Mouse (Mus musculus): Measurements from ENCODE around the gene Brpf1. TPM values are rescaled to one million over a fixed set of nuclear protein-coding genes. Genes with fewer than 3 reads are reported as not detected.

Brpf1 gene
- polyA plus RNA-seq, 1 experiment from 2014 or later: 14.3 TPM

DNA sequence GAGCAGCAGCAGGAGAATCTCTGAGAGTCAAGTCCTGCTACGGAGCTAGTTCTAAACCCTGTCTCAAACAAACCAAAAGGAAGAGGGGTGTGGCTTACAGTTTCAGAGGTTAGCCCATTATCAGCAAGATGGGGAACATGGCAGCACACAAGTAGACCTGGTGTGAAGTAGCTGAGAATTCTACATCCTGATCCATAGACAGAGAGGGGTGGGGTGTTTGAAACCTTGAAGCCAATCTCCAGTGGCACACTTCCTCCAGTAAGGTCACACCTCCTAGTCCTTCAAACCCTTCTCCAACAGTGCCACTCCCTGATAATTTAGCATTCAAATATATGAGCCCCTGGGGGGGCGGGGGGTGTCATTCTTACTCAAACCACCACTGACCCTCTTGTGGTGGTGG, 10.9 kb upstream of the Brpf1 start:
- no peak for ATAC-seq (ENCODE audit: low read depth)
- 84% methylated on average over 2 of the region's 2 CpGs for WGBS

DNA sequence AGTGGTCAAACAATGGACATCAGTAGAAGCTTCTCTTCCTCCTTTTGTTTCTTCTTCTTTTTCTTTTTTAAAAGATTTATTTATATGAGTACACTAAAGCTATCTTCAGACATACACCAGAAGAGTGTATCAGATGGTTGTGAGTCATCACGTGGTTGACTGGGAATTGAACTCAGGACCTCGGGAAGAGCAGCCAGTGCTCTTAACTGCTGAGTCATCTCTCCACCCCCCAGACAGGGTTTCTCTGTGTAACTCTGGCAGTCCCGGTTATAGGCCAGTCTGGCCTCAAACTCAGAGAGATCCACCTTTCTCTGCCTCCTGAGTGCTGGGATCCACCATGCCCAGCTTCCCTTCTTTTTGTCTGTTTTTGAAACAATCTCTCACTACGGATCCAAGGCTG, 10.3 kb upstream of the Brpf1 start:
- Histone ChIP-seq H3K4me2 (ENCODE audit: low read depth, low read length) (no peak overlapping the region), H3K27me3 (ENCODE audit: control insufficient read depth, insufficient read depth, low read length) (no peaks in the 10 kb centered on the region), H3K4me3 (ENCODE audit: low read depth, low read length) (no peak overlapping the region), H3K36me3 (ENCODE audit: control insufficient read depth, insufficient read depth, low read length) (no peaks in the 10 kb centered on the region), H3K9me3 (ENCODE audit: control insufficient read depth, low read length) (no peaks in the 10 kb centered on the region), H3K27ac (ENCODE audit: low read depth, low read length) (no peak overlapping the region), H3K4me1 (ENCODE audit: control insufficient read depth, insufficient read depth, low read length) (no peaks in the 10 kb centered on the region), H3K9ac (replicated peaks; ENCODE audit: low read depth, low read length) (no peak overlapping the region)
- no peak for ATAC-seq (ENCODE audit: low read depth)
- 70% methylated on average over 4 of the region's 4 CpGs for WGBS

More for the DNA sequence above, 10.9 kb upstream of the Brpf1 start:
- no peak overlapping the region for H3K4me3 ChIP-seq (ENCODE audit: low read depth, low read length)
- H3K9ac ChIP-seq (replicated peaks; ENCODE audit: low read depth, low read length): no peak overlapping the region
- H3K9me3 ChIP-seq (ENCODE audit: control insufficient read depth, low read length): no peaks in the 10 kb centered on the region
- H3K4me2 ChIP-seq (ENCODE audit: low read depth, low read length): no peak overlapping the region
- no peaks in the 10 kb centered on the region for H3K36me3 ChIP-seq (ENCODE audit: control insufficient read depth, insufficient read depth, low read length)
- H3K4me1 ChIP-seq (ENCODE audit: control insufficient read depth, insufficient read depth, low read length): no peaks in the 10 kb centered on the region
- H3K27me3 ChIP-seq (ENCODE audit: control insufficient read depth, insufficient read depth, low read length): no peaks in the 10 kb centered on the region
- H3K27ac ChIP-seq (ENCODE audit: low read depth, low read length): no peak overlapping the region

GRCm38 (mm10) chr6:113301350-113301749, 5.6 kb upstream of the Brpf1 start:
- WGBS: 84% methylated on average over 5 of the region's 5 CpGs
- H3K9ac ChIP-seq (replicated peaks; ENCODE audit: low read depth, low read length): no peak overlapping the region
- no peak overlapping the region for H3K4me3 ChIP-seq (ENCODE audit: low read depth, low read length)
- H3K36me3 ChIP-seq (ENCODE audit: control insufficient read depth, insufficient read depth, low read length): no peaks in the 10 kb centered on the region
- no peak overlapping the region for H3K27ac ChIP-seq (ENCODE audit: low read depth, low read length)
- no peaks in the 10 kb centered on the region for H3K4me1 ChIP-seq (ENCODE audit: control insufficient read depth, insufficient read depth, low read length)
- H3K27me3 ChIP-seq (ENCODE audit: control insufficient read depth, insufficient read depth, low read length): no peaks in the 10 kb centered on the region
- no peak for ATAC-seq (ENCODE audit: low read depth)
- no peak overlapping the region for H3K4me2 ChIP-seq (ENCODE audit: low read depth, low read length)
- no peaks in the 10 kb centered on the region for H3K9me3 ChIP-seq (ENCODE audit: control insufficient read depth, low read length)

DNA sequence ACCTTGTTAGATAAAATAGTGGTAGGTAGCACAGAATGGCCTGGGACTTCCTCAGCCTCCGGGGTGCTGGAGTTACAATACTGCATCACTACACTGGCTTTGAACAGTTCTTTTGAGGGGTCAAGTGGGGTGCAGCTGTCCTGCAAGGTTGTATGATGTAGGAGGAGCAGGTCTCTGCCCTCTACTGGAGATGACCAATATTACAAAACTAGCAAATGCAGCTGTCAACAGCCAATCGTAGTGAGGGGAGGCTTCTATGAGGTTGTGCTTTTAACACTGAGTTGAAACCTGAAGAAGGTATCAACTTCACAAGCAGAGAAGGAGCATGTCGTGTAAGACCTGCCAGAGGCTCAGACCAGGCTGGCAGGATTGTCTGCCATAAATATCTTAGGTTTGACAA, 4.7 kb upstream of the Brpf1 start:
- H3K36me3 ChIP-seq (ENCODE audit: control insufficient read depth, insufficient read depth, low read length): no peaks in the 10 kb centered on the region
- H3K4me3 ChIP-seq (ENCODE audit: low read depth, low read length): no peak overlapping the region
- 0 out of 2 replicates have a peak, but pooled peaks cover 2% of the 10 kb centered on the region for H3K27me3 ChIP-seq (ENCODE audit: control insufficient read depth, insufficient read depth, low read length)
- 28% methylated on average over 3 of the region's 3 CpGs for WGBS
- no peaks in the 10 kb centered on the region for H3K9me3 ChIP-seq (ENCODE audit: control insufficient read depth, low read length)
- no peak for ATAC-seq (ENCODE audit: low read depth)
- no peak overlapping the region for H3K27ac ChIP-seq (ENCODE audit: low read depth, low read length)
- H3K4me1 ChIP-seq (ENCODE audit: control insufficient read depth, insufficient read depth, low read length): no peaks in the 10 kb centered on the region
- no peak overlapping the region for H3K9ac ChIP-seq (replicated peaks; ENCODE audit: low read depth, low read length)
- H3K4me2 ChIP-seq (ENCODE audit: low read depth, low read length): no peak overlapping the region

DNA sequence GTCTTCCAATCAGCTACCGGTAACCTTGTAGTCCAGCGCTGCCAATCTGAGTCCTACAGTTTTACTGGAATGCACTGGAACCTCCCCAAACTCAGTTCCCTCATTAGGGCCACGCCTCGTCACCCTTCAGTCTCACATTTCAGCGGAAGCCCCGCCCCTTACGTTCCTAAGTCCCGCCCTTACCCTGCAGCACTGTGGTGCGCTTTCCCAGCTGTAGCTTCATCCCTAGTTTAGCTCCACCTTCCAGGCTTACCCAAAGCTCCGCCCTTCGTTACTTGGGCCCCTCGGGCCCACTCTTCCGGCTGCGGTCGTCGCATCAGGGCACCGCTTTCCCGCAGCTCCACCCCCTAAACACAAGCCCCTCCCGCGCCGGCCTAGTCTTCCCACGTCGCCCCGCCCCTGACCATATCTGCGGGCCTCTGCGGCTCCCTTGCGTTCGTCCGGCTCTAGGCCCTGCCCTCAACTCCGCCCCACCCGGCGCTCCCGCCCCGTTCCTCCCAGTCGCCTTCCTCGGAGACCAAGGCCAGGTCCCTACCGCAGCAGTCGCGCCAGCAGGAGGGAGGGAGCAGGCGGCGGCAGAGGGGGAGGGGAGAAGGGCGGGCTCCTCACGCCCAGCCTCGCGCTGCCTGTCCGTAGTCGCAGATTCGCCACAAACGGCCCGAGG, 483 bp upstream of the Brpf1 start:
- peaks cover 11% of the 10 kb centered on the region for H3K4me1 ChIP-seq (ENCODE audit: control insufficient read depth, insufficient read depth, low read length)
- no peaks in the 10 kb centered on the region for H3K9me3 ChIP-seq (ENCODE audit: control insufficient read depth, low read length)
- ATAC-seq (ENCODE audit: low read depth): peak; percentile 98
- H3K4me2 ChIP-seq (ENCODE audit: low read depth, low read length): peak overlapping the region; percentile 99
- under 1% methylated on average over 46 of the region's 50 CpGs for WGBS
- peak overlapping the region; percentile 92 for H3K4me3 ChIP-seq (ENCODE audit: low read depth, low read length)
- H3K27ac ChIP-seq (ENCODE audit: low read depth, low read length): peak overlapping the region; percentile 97
- no peaks in the 10 kb centered on the region for H3K36me3 ChIP-seq (ENCODE audit: control insufficient read depth, insufficient read depth, low read length)
- H3K9ac ChIP-seq (replicated peaks; ENCODE audit: low read depth, low read length): peak overlapping the region; percentile 83
- 0 out of 2 replicates have a peak, but pooled peaks cover 2% of the 10 kb centered on the region for H3K27me3 ChIP-seq (ENCODE audit: control insufficient read depth, insufficient read depth, low read length)

GRCm38 (mm10) chr6:113307481-113308121, 664 bp downstream of the Brpf1 start:
- H3K27ac ChIP-seq (ENCODE audit: low read depth, low read length): peak overlapping the region; percentile 97
- H3K27me3 ChIP-seq (ENCODE audit: control insufficient read depth, insufficient read depth, low read length): 0 out of 2 replicates have a peak, but pooled peaks cover 2% of the 10 kb centered on the region
- peak overlapping the region; percentile 83 for H3K9ac ChIP-seq (replicated peaks; ENCODE audit: low read depth, low read length)
- 0 out of 2 replicates have a peak, but pooled peaks cover 2% of the 10 kb centered on the region for H3K36me3 ChIP-seq (ENCODE audit: control insufficient read depth, insufficient read depth, low read length)
- H3K9me3 ChIP-seq (ENCODE audit: control insufficient read depth, low read length): no peaks in the 10 kb centered on the region
- peak overlapping the region; percentile 99 for H3K4me2 ChIP-seq (ENCODE audit: low read depth, low read length)
- WGBS: 1% methylated on average over 29 of the region's 34 CpGs
- peak overlapping the region; percentile 92 for H3K4me3 ChIP-seq (ENCODE audit: low read depth, low read length)
- peak; percentile 3; the same call in 1 of the 2 replicates for ATAC-seq (ENCODE audit: low read depth)
- peaks cover 11% of the 10 kb centered on the region for H3K4me1 ChIP-seq (ENCODE audit: control insufficient read depth, insufficient read depth, low read length)

GRCm38 (mm10) chr6:113308141-113308540, 1.2 kb downstream of the Brpf1 start:
- Histone ChIP-seq H3K27me3 (ENCODE audit: control insufficient read depth, insufficient read depth, low read length) (0 out of 2 replicates have a peak, but pooled peaks cover 2% of the 10 kb centered on the region), H3K27ac (ENCODE audit: low read depth, low read length) (no peak overlapping the region), H3K4me3 (ENCODE audit: low read depth, low read length) (peak overlapping the region; percentile 92), H3K4me1 (ENCODE audit: control insufficient read depth, insufficient read depth, low read length) (peaks cover 11% of the 10 kb centered on the region), H3K9ac (replicated peaks; ENCODE audit: low read depth, low read length) (peak overlapping the region; percentile 83), H3K36me3 (ENCODE audit: control insufficient read depth, insufficient read depth, low read length) (0 out of 2 replicates have a peak, but pooled peaks cover 4% of the 10 kb centered on the region), H3K9me3 (ENCODE audit: control insufficient read depth, low read length) (no peaks in the 10 kb centered on the region), H3K4me2 (ENCODE audit: low read depth, low read length) (peak overlapping the region; percentile 99)
- ATAC-seq (ENCODE audit: low read depth): no peak
- 23% methylated on average over 5 of the region's 5 CpGs for WGBS

DNA sequence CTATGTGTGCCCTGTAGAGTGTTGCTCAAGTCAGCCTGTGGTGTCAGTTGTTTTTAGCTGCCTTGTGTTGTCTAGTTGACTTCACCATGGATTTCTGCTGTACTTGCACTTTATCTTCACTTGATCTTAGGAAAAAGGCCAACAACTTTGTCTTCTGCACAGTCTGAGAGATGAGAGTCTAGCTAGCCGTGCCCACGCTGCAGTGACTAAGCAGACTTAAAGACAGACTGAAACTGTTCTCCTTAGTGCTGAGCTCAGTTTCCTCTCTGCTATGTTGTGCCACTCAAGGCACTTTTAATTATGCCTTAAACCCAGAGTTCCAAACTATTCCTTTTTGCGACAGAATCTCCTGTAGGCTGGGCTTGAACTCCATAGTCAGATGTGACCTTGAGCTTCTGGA, 9.0 kb downstream of the Brpf1 start:
- Histone ChIP-seq H3K27me3 (ENCODE audit: control insufficient read depth, insufficient read depth, low read length) (no peaks in the 10 kb centered on the region), H3K36me3 (ENCODE audit: control insufficient read depth, insufficient read depth, low read length) (peaks cover 73% of the 10 kb centered on the region), H3K9me3 (ENCODE audit: control insufficient read depth, low read length) (no peaks in the 10 kb centered on the region), H3K4me2 (ENCODE audit: low read depth, low read length) (no peak overlapping the region), H3K4me1 (ENCODE audit: control insufficient read depth, insufficient read depth, low read length) (no peaks in the 10 kb centered on the region), H3K9ac (replicated peaks; ENCODE audit: low read depth, low read length) (no peak overlapping the region), H3K27ac (ENCODE audit: low read depth, low read length) (no peak overlapping the region), H3K4me3 (ENCODE audit: low read depth, low read length) (no peak overlapping the region)
- 97% methylated on average over 3 of the region's 3 CpGs for WGBS
- no peak for ATAC-seq (ENCODE audit: low read depth)

All from neural tube, embryonic 14.5 days (tissue).